Mouse (Mus musculus): ENCODE results near the gene Il18rap. TPM values are rescaled to one million over a fixed set of nuclear protein-coding genes. Genes with fewer than 3 reads are reported as not detected.

The Il18rap gene
- total and polyA plus RNA-seq, 3 experiments = 1.1 to 3.0 (median 2.5) TPM

DNA sequence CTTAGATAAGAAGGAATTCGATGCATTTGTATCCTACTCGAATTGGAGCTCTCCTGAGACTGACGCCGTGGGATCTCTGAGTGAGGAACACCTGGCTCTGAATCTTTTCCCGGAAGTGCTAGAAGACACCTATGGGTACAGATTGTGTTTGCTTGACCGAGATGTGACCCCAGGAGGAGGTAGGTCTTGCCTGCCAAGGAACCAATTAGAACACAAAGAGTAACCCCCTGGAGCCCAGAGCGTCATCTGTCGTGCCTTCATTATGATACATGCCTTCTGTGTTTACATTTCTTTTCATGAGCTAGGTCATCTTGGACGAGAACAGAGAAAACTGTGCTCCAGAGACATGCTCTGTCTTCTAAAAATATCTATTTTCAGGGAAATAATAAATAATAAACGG is 32.6 kb downstream of the Il18rap start:
- in situ Hi-C loops (cut with MboI; ENCODE audit: low pct_ligation_motif_present, low pct_unique_long_range_greater_than_20kb, low sequenced_read_pairs) = loop anchor here (25.0 kb wide), 2 partner anchors 435 to 535 kb away; no protein-coding TSS in a partner anchor
- DNase-seq (ENCODE audit: extremely low read depth) = no peak
- H3K4me2 ChIP-seq (ENCODE audit: insufficient read depth, low read depth, poor library complexity, severe bottlenecking) = no peak overlapping the region

DNA sequence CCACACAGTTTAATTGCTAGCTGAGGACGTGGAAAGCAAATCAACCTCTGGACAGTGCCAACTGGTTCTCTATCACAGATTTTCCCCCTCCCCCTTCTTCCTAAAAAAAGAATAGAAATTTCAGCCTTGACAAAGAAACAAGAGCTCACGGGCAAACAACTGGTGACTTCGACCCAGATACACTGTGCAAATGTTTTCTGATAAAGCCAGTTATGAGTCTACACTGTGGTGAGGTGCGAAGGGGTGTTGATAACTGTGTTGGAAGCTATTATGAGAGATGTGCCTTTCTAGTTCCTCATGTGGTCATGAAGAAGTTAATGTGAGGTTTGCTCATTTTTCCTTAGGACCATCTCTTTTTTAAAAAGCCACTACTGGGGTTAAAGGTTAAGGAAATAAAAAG is 54.2 kb downstream of the Il18rap start:
- TF ChIP-seq CHD1 (IDR thresholded peaks at IDR 0.05; ENCODE audit: low read depth, low read length) (no peak), E2F4 (IDR thresholded peaks at IDR 0.05; ENCODE audit: insufficient replicate concordance, low read depth, low read length) (no peak), RCOR1 (conservative IDR thresholded peaks at IDR 0.05; ENCODE audit: low read depth, low read length) (no peak), ZNF384 (IDR thresholded peaks at IDR 0.05; ENCODE audit: low read depth, low read length) (no peak), EP300 (IDR thresholded peaks at IDR 0.05; ENCODE audit: low read length) (no peak), ZMIZ1 (IDR thresholded peaks at IDR 0.05; ENCODE audit: low read depth, low read length) (no peak), MAZ (IDR thresholded peaks at IDR 0.05; ENCODE audit: low read depth, low read length) (no peak), ELF1 (IDR thresholded peaks at IDR 0.05; ENCODE audit: low read depth, low read length) (no peak), JUND (conservative IDR thresholded peaks at IDR 0.05; ENCODE audit: low read depth, low read length) (no peak)
- DNase-seq (ENCODE audit: extremely low read depth) = no peak
- H3K9me3 ChIP-seq (replicated peaks; ENCODE audit: low read length) = no peaks in the 10 kb centered on the region

More for the DNA sequence above, 32.6 kb downstream of the Il18rap start:
- Histone ChIP-seq H3K9me3 (replicated peaks; ENCODE audit: low read length) (no peaks in the 10 kb centered on the region), H3K27me3 (replicated peaks) (no peaks in the 10 kb centered on the region), H3K27ac (ENCODE audit: insufficient read depth, low read depth) (no peak overlapping the region), H3K9ac (ENCODE audit: insufficient read depth, low read depth) (no peak overlapping the region), H3K4me3 (replicated peaks in 1 of 3; ENCODE audit: low read depth in 2 of 3, low read length in 2 of 3, poor library complexity in 1 of 3) (no peak overlapping the region), H3K36me3 (replicated peaks in 1 of 2; ENCODE audit: control insufficient read depth in 1 of 2, insufficient read depth in 1 of 2, low read length in 1 of 2) (peaks cover 0 to 45% of the 10 kb centered on the region in 2 experiments), H3K79me2 (replicated peaks; ENCODE audit: control insufficient read depth, extremely low read depth, insufficient read depth, poor library complexity, severe bottlenecking) (no peaks in the 10 kb centered on the region), H3K4me1 (ENCODE audit: control insufficient read depth in 1 of 2, insufficient read depth in 2 of 2) (peaks cover 0 to 8% of the 10 kb centered on the region in 2 experiments; a peak in 2 of 4 replicates)
- dilution Hi-C loops (cut with MboI; ENCODE audit: extremely low pct_ligation_motif_present, extremely low pct_unique_long_range_greater_than_20kb, low sequenced_read_pairs) = no loop called here
- TF ChIP-seq POLR2AphosphoS2 (IDR thresholded peaks at IDR 0.05; ENCODE audit: low read depth, low read length) (no peak), BHLHE40 (IDR thresholded peaks at IDR 0.05; ENCODE audit: low read depth, low read length) (no peak), EP300 (IDR thresholded peaks at IDR 0.05; ENCODE audit: low read length) (no peak), CHD1 (IDR thresholded peaks at IDR 0.05; ENCODE audit: low read depth, low read length) (no peak), ZC3H11A (IDR thresholded peaks at IDR 0.05; ENCODE audit: low read depth, low read length) (no peak), ZKSCAN1 (IDR thresholded peaks at IDR 0.05; ENCODE audit: borderline replicate concordance, low read depth, low read length) (no peak), UBTF (IDR thresholded peaks at IDR 0.05; ENCODE audit: low read depth, low read length) (no peak), MEF2A (IDR thresholded peaks at IDR 0.05; ENCODE audit: borderline replicate concordance, low read depth, low read length) (no peak), IRF4 (IDR thresholded peaks at IDR 0.05; ENCODE audit: low read depth, low read length) (no peak)

More for the DNA sequence above, 54.2 kb downstream of the Il18rap start:
- H3K9ac ChIP-seq (ENCODE audit: insufficient read depth, low read depth) = no peak overlapping the region
- no peaks in the 10 kb centered on the region for H3K36me3 ChIP-seq (replicated peaks in 1 of 2; ENCODE audit: control insufficient read depth in 1 of 2, insufficient read depth in 1 of 2, low read length in 1 of 2)
- no peaks in the 10 kb centered on the region for H3K4me1 ChIP-seq (ENCODE audit: control insufficient read depth in 1 of 2, insufficient read depth in 2 of 2)
- no peaks in the 10 kb centered on the region for H3K27me3 ChIP-seq (replicated peaks)
- dilution Hi-C loops (cut with MboI; ENCODE audit: extremely low pct_ligation_motif_present, extremely low pct_unique_long_range_greater_than_20kb, low sequenced_read_pairs) = no loop called here
- in situ Hi-C loops (cut with MboI; ENCODE audit: low pct_ligation_motif_present, low pct_unique_long_range_greater_than_20kb, low sequenced_read_pairs) = no loop called here
- no peaks in the 10 kb centered on the region for H3K79me2 ChIP-seq (replicated peaks; ENCODE audit: control insufficient read depth, extremely low read depth, insufficient read depth, poor library complexity, severe bottlenecking)
- H3K27ac ChIP-seq (ENCODE audit: insufficient read depth, low read depth) = no peak overlapping the region
- H3K4me2 ChIP-seq (ENCODE audit: insufficient read depth, low read depth, poor library complexity, severe bottlenecking) = no peak overlapping the region
- H3K4me3 ChIP-seq (replicated peaks in 1 of 3; ENCODE audit: low read depth in 2 of 3, low read length in 2 of 3, poor library complexity in 1 of 3) = no peak overlapping the region
